Mouse (Mus musculus) lung, adult 2 months (tissue): Measurements from ENCODE around the gene Kmt2b. TPM values are rescaled to one million over a fixed set of nuclear protein-coding genes. Genes with fewer than 3 reads are reported as not detected.
A peak's percentile ranks its signal among the peaks of the same experiment; 100 is the strongest.

Experiments used
- DNase-seq: peaks from one replicate; pipeline ENCODE4 v3.0.0; 2022
- H3K4me1 ChIP-seq: fragments of 200-500 bp; 2 replicates; pipeline ENCODE4 v1.6.1; 2011; ENCODE audit warnings: low read length; ENCODE audit not compliant: control insufficient read depth, insufficient read depth
- H3K4me3 ChIP-seq: fragments of 200-500 bp; replicated peaks from 2 replicates; pipeline ENCODE3; 2011; ENCODE audit warnings: low read depth, mild to moderate bottlenecking, control low read depth, low read length; ENCODE audit errors: extremely low read depth
- CTCF ChIP-seq: fragments of 200-500 bp; IDR thresholded peaks from 2 replicates; pipeline ENCODE4 v1.5.1; 2011; ENCODE audit warnings: mild to moderate bottlenecking, low read length, control low read depth; ENCODE audit not compliant: insufficient read depth
- POLR2A ChIP-seq: fragments of 200-500 bp; IDR thresholded peaks from 2 replicates; pipeline ENCODE4 v1.6.1; 2011; ENCODE audit warnings: low read depth, mild to moderate bottlenecking, control low read depth, low read length, borderline replicate concordance; ENCODE audit errors: extremely low read depth
- WGBS: fragments of 180-500 bp; shearing (Covaris S2); methylation state at CpG from one replicate; pipeline ENCODE4 v1.1.7; 2018; 5-methylcytosine and 5-hydroxymethylcytosine counted together
- polyA plus RNA-seq: library from polyadenylated mRNA; depleted of rRNA; stranded (reverse); fragments of >200 nt; gene quantifications from 2 replicates; pipeline ENCODE4 v1.2.3, GENCODE M21; 2012

Gene Kmt2b
- polyA plus RNA-seq, 1 experiment: 58.6 TPM

- no peak for DNase-seq
- TF ChIP-seq POLR2A: no peak
- 0 out of 2 replicates have a peak, but pooled peaks have one; percentile 4 for TF ChIP-seq CTCF
- WGBS: 1% methylated on average over 10 of the region's 10 CpGs
- Histone ChIP-seq H3K4me3 (peak overlapping the region; percentile 84), H3K4me1 (no peaks in the 10 kb centered on the region)
These were observed 37.0 kb downstream of the Kmt2b start for GRCm38 (mm10) chr7:30551445-30552101.

DNA sequence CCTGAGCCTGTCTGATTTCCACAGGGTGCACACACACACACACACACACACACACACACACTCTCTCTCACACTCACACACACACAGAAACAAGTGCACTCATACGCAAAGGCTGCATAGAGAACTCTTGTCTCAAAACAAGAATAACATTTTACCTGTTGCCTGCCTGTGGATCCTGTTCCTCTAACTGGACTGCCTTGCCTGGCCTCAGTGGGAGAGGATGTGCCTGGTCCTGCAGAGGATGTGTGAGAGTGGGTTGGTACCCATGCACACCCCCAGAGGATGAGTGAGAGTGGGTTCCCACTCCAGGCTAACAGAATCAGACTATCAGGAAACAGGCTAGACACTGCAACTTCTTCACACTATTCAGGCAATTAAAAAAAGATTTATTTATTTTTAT lies 37.9 kb downstream of the Kmt2b start:
- WGBS: 92% methylated on average over 1 of the region's 1 CpGs

DNA sequence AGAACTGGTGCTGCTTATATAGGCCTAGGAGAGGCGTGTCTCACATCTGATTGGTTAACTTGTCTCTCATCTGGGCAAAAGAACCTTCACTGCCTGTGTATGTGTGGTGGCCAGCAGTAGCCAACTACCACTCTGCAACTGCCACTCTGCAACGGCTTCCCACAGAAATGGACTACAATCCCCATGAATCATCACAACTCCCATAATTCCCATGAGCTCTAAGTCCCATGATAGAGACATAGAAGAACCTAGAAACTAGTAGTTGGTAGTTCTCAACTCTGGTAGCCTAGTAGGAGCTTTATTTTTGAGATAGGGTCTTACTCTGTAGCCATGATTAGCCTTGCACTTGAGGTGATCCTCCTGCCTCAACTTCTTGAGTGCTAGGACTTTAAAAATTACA lies 38.6 kb downstream of the Kmt2b start:
- TF ChIP-seq POLR2A (no peak), CTCF (no peak)
- 95% methylated on average over 2 of the region's 2 CpGs for WGBS
- Histone ChIP-seq H3K4me1 (no peaks in the 10 kb centered on the region), H3K4me3 (no peak overlapping the region)
- no peak for DNase-seq

More for the DNA sequence above, 37.9 kb downstream of the Kmt2b start:
- Histone ChIP-seq H3K4me1 (no peaks in the 10 kb centered on the region), H3K4me3 (no peak overlapping the region)
- no peak for TF ChIP-seq POLR2A
- TF ChIP-seq CTCF: no peak
- DNase-seq: no peak

DNA sequence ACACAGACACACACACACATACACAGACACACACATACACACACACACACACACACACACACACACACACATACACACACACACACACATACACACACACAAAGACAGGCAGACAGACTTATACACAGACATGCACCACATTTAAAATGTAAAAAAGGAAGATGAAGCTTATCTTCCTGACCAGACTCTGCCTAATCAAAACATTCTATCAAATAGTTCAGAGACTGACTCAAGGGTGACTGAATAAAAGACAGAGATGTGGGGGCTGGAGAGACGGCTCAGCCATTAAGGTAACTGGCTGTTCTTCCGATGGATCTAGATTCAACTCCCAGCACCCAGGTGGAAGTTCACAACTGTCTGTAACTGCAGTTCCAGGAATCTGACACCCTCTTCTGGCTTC lies 44.2 kb downstream of the Kmt2b start:
- Histone ChIP-seq H3K4me1 (no peaks in the 10 kb centered on the region), H3K4me3 (no peak overlapping the region)
- TF ChIP-seq CTCF (no peak), POLR2A (no peak)
- 81% methylated on average over 2 of the region's 2 CpGs for WGBS
- no peak for DNase-seq

GRCm38 (mm10) chr7:30540572-30540971 lies 48.0 kb downstream of the Kmt2b start:
- Histone ChIP-seq H3K4me3 (no peak overlapping the region), H3K4me1 (peaks cover under 1% of the 10 kb centered on the region; the same call in 1 of the 2 replicates)
- TF ChIP-seq POLR2A: no peak
- TF ChIP-seq CTCF: no peak
- DNase-seq: no peak
- 92% methylated on average over 7 of the region's 7 CpGs for WGBS

DNA sequence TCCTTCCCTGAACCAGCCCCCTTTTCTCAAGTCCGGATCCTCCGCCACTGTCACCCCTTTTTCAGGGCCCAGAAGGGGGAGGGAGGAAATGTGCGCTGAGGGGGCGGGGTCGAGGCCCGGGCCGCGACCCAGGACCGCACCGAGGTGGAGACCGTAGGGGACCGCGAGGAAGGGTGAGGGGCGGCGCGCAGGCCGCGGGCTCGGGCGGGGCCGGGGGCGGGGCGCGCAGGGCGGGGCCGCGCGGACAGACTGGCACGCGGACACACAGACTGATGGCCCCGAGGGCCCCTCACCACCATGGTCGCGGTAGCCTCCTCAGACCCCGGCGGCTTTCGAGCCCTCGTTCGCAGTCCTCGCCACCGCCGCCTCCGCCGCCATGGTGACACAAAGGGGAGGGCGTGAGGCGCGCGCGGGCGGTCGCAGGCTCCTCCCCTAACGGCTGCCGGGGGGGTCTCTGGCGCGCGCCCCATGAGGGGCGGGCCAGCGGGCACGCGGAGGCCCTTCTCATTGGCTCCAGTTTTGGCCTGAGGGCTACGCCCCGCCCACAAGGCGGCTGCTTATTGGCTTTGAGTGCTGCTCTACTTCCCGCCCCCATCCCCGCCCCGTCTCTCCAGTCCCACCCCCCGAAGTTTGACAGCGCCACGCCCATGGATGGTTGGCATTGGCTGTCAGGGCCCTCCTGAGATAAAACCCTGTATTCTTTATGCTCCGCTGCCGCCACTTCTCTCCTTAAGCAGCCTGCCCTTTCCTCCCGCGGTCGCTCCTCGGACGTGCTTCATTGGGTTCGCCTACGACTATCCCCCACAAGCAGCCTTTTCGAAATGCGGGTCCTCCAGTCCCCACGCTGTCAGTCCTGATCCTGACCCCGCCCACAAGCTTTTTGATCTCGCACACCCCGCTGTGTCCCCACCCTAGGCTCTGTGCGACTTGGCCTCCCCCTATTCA lies 53.6 kb downstream of the Kmt2b start, which contains the start of gene Arhgap33:
Arhgap33 (minus strand) TSS at position 428 of the 945 bp plus-strand sequence.
- peak within 1 kb of the TSS; percentile 87 for H3K4me3 ChIP-seq
- 1% methylated on average over 79 of the region's 84 CpGs for WGBS
- TF ChIP-seq CTCF (no peak), POLR2A (no peak)
- peak; percentile 93 for DNase-seq
- H3K4me1 ChIP-seq: peaks cover 6% of the 10 kb centered on the region

- no peak for TF ChIP-seq POLR2A
- TF ChIP-seq CTCF: no peak
- 14% methylated on average over 26 of the region's 26 CpGs for WGBS
- H3K4me1 ChIP-seq: peaks cover 6% of the 10 kb centered on the region
- no peak for DNase-seq
- H3K4me3 ChIP-seq: peak overlapping the region; percentile 70
These were observed 54.4 kb downstream of the Kmt2b start for GRCm38 (mm10) chr7:30533941-30534632.

GRCm38 (mm10) chr7:30532931-30533330 lies 55.6 kb downstream of the Kmt2b start:
- no peak for TF ChIP-seq CTCF
- TF ChIP-seq POLR2A: no peak
- Histone ChIP-seq H3K4me3 (no peak overlapping the region), H3K4me1 (peaks cover 6% of the 10 kb centered on the region)
- 47% methylated on average over 8 of the region's 8 CpGs for WGBS
- no peak for DNase-seq

GRCm38 (mm10) chr7:30531291-30531815 lies 57.2 kb downstream of the Kmt2b start:
- 86% methylated on average over 9 of the region's 9 CpGs for WGBS
- TF ChIP-seq CTCF (no peak), POLR2A (no peak)
- no peak for DNase-seq
- H3K4me3 ChIP-seq: no peak overlapping the region
- peaks cover 8% of the 10 kb centered on the region for H3K4me1 ChIP-seq
